Mouse (Mus musculus) brown adipose tissue, adult 24 weeks (tissue): ENCODE data around the gene Acot6. TPM values are rescaled to one million over a fixed set of nuclear protein-coding genes. Genes with fewer than 3 reads are reported as not detected.

Source experiments
- H3K27ac ChIP-seq: fragments of 200-500 bp; replicated peaks from 2 replicates; pipeline ENCODE4 v1.5.1; 2012; ENCODE audit warnings: low read depth, mild to moderate bottlenecking, low read length
- H3K4me1 ChIP-seq: fragments of 200-500 bp; 2 replicates; pipeline ENCODE4 v1.6.1; 2012; ENCODE audit warnings: low read length, mixed read lengths; ENCODE audit not compliant: control insufficient read depth, insufficient read depth, insufficient read length
- H3K4me3 ChIP-seq: fragments of 200-500 bp; 2 replicates; pipeline ENCODE4 v1.5.1; 2012; ENCODE audit warnings: low read depth, mild to moderate bottlenecking, low read length, moderate library complexity; ENCODE audit not compliant: insufficient read depth
- polyA plus RNA-seq: library from polyadenylated mRNA; stranded (reverse); fragments of >200 nt; gene quantifications from 2 replicates; pipeline ENCODE4 v1.2.4, GENCODE M21; 2012; ENCODE audit not compliant: missing spikeins, insufficient read depth, insufficient read length

Gene Acot6
- polyA plus RNA-seq, 1 experiment = 3.3 TPM

GRCm38 (mm10) chr12:84125892-84126291 lies 25.4 kb downstream of the Acot6 start:
- no peak overlapping the region for H3K4me3 ChIP-seq
- H3K4me1 ChIP-seq = no peaks in the 10 kb centered on the region
- H3K27ac ChIP-seq = no peak overlapping the region

GRCm38 (mm10) chr12:84126899-84127298 lies 26.4 kb downstream of the Acot6 start:
- Histone ChIP-seq H3K4me3 (no peak overlapping the region), H3K27ac (no peak overlapping the region), H3K4me1 (no peaks in the 10 kb centered on the region)

- Histone ChIP-seq H3K4me3 (no peak overlapping the region), H3K4me1 (no peaks in the 10 kb centered on the region), H3K27ac (no peak overlapping the region)
Measured at GRCm38 (mm10) chr12:84128576-84128975, 28.1 kb downstream of the Acot6 start.

- no peaks in the 10 kb centered on the region for H3K4me1 ChIP-seq
- no peak overlapping the region for H3K27ac ChIP-seq
- H3K4me3 ChIP-seq = no peak overlapping the region
Measured at GRCm38 (mm10) chr12:84129931-84130330, 29.5 kb downstream of the Acot6 start.

GRCm38 (mm10) chr12:84132265-84132664 lies 31.8 kb downstream of the Acot6 start:
- H3K4me1 ChIP-seq = no peaks in the 10 kb centered on the region
- H3K27ac ChIP-seq = no peak overlapping the region
- no peak overlapping the region for H3K4me3 ChIP-seq

- H3K4me3 ChIP-seq = no peak overlapping the region
Measured at GRCm38 (mm10) chr12:84137131-84137530, 36.7 kb downstream of the Acot6 start.

GRCm38 (mm10) chr12:84140135-84140534 lies 39.7 kb downstream of the Acot6 start:
- H3K4me1 ChIP-seq = no peaks in the 10 kb centered on the region
- H3K4me3 ChIP-seq = no peak overlapping the region
- no peak overlapping the region for H3K27ac ChIP-seq

More at GRCm38 (mm10) chr12:84137131-84137530, 36.7 kb downstream of the Acot6 start:
- Histone ChIP-seq H3K27ac (no peak overlapping the region), H3K4me1 (no peaks in the 10 kb centered on the region)

GRCm38 (mm10) chr12:84141271-84141670 lies 40.8 kb downstream of the Acot6 start:
- Histone ChIP-seq H3K4me3 (no peak overlapping the region), H3K27ac (no peak overlapping the region), H3K4me1 (no peaks in the 10 kb centered on the region)

- no peak overlapping the region for H3K4me3 ChIP-seq
- no peaks in the 10 kb centered on the region for H3K4me1 ChIP-seq
- H3K27ac ChIP-seq = no peak overlapping the region
Measured at GRCm38 (mm10) chr12:84142281-84143050, 42.0 kb downstream of the Acot6 start.

- H3K4me1 ChIP-seq = no peaks in the 10 kb centered on the region
- H3K4me3 ChIP-seq = peak within 1 kb of the TSS; percentile 68
- no peak within 1 kb of the TSS for H3K27ac ChIP-seq
Measured at GRCm38 (mm10) chr12:84147954-84148621, 47.6 kb downstream of the Acot6 start, which contains the start of gene Pnma1. Gene Pnma1 (minus strand): TSS chr12:84148489.

- H3K4me1 ChIP-seq = no peaks in the 10 kb centered on the region
- H3K27ac ChIP-seq = no peak overlapping the region
- H3K4me3 ChIP-seq = peak overlapping the region; percentile 68
Measured at GRCm38 (mm10) chr12:84148622-84149012, 48.2 kb downstream of the Acot6 start.

GRCm38 (mm10) chr12:84149971-84150370 lies 49.5 kb downstream of the Acot6 start:
- Histone ChIP-seq H3K4me3 (no peak overlapping the region), H3K4me1 (no peaks in the 10 kb centered on the region; the same call in 1 of the 2 replicates), H3K27ac (no peak overlapping the region)

- Histone ChIP-seq H3K4me1 (no peaks in the 10 kb centered on the region; the same call in 1 of the 2 replicates), H3K4me3 (no peak overlapping the region), H3K27ac (no peak overlapping the region)
Measured at GRCm38 (mm10) chr12:84150976-84151375, 50.5 kb downstream of the Acot6 start.

GRCm38 (mm10) chr12:84151911-84152310 lies 51.5 kb downstream of the Acot6 start:
- Histone ChIP-seq H3K4me3 (no peak overlapping the region), H3K4me1 (peaks cover 3% of the 10 kb centered on the region; the same call in 1 of the 2 replicates), H3K27ac (no peak overlapping the region)

- no peak overlapping the region for H3K4me3 ChIP-seq
- peaks cover 3% of the 10 kb centered on the region; the same call in 1 of the 2 replicates for H3K4me1 ChIP-seq
- H3K27ac ChIP-seq = no peak overlapping the region
Measured at GRCm38 (mm10) chr12:84152352-84153190, 52.1 kb downstream of the Acot6 start.
